Mouse (Mus musculus) hindbrain, embryonic 11.5 days (tissue): ENCODE results near the gene Prss29. TPM values are rescaled to one million over a fixed set of nuclear protein-coding genes. Genes with fewer than 3 reads are reported as not detected.

Experiments
- ATAC-seq: fragments of 200-750 bp; cut with Nextera tagmentation; 2 replicates; pipeline ENCODE4 v1.8.0; 2017; ENCODE audit warnings: mild to moderate bottlenecking, moderate TSS enrichment, moderate library complexity; ENCODE audit not compliant: low FRiP score
- DNase-seq: peaks from one replicate; pipeline ENCODE4 v3.0.0-alpha.2; 2015; ENCODE audit warnings: low spot score
- H3K27ac ChIP-seq: fragments of 300-500 bp; sonication (generic); 2 replicates; pipeline ENCODE4 v1.5.1; 2014; ENCODE audit warnings: mild to moderate bottlenecking, low read depth, low read length
- H3K27me3 ChIP-seq: fragments of 300-500 bp; sonication (generic); 2 replicates; pipeline ENCODE4 v1.6.1; 2014; ENCODE audit warnings: mild to moderate bottlenecking, low read length, moderate library complexity, mixed read lengths; ENCODE audit not compliant: control insufficient read depth, insufficient read depth
- H3K36me3 ChIP-seq: fragments of 300-500 bp; sonication (generic); 2 replicates; pipeline ENCODE4 v1.6.1; 2014; ENCODE audit warnings: mild to moderate bottlenecking, low read length, moderate library complexity, mixed read lengths; ENCODE audit not compliant: control insufficient read depth, insufficient read depth
- H3K4me1 ChIP-seq: fragments of 300-500 bp; sonication (generic); replicated peaks from 2 replicates; pipeline ENCODE4 v1.6.1; 2014; ENCODE audit warnings: low read length, mixed read lengths; ENCODE audit not compliant: control insufficient read depth, insufficient read depth
- H3K4me2 ChIP-seq: fragments of 300-500 bp; sonication (generic); replicated peaks from 2 replicates; pipeline ENCODE4 v1.6.1; 2014; ENCODE audit warnings: mild to moderate bottlenecking, low read depth, low read length
- H3K4me3 ChIP-seq: fragments of 300-500 bp; sonication (generic); 2 replicates; pipeline ENCODE4 v1.5.1; 2014; ENCODE audit warnings: low read depth, low read length
- H3K9ac ChIP-seq: fragments of 300-500 bp; sonication (generic); 2 replicates; pipeline ENCODE4 v1.6.1; 2014; ENCODE audit warnings: low read depth, low read length
- H3K9me3 ChIP-seq: fragments of 300-500 bp; sonication (generic); 2 replicates; pipeline ENCODE4 v1.6.1; 2016; ENCODE audit warnings: low read length; ENCODE audit not compliant: control insufficient read depth
- WGBS: fragments of 180-500 bp; shearing (Covaris S2); extraction: QIAGEN DNeasy Blood & Tissue Kit; methylation state at CpG from one replicate; pipeline ENCODE4 v1.1.7; 2014; 5-methylcytosine and 5-hydroxymethylcytosine counted together
- polyA plus RNA-seq: library from polyadenylated mRNA; unstranded; fragments of >200 nt; fragmentation: Nextera tagmentation; extraction: Ambion mirVana; gene quantifications from 2 replicates; pipeline ENCODE4 v1.2.1, GENCODE M21; 2014

Prss29 gene
- polyA plus RNA-seq, 1 experiment from 2014 or later = not detected

DNA sequence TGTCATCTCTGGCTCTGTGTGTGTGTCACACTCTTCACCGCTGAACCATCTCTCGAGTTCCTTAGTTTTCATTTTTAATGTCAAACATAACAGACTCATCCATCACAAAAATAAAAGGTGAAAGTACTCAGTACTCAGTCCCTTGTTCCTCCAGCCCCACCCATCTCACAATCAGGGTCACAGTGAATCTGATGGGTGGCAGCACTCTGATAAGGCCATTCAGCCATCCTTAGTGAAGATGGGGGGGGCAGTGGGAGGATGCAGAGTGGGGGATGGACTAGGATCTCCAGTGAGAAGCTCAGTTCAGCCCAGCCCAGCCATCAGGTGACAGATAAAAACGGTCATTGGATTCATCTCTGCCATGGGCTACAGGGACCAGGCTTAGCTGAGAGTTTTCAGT lies 50.5 kb downstream of the Prss29 start, which contains the start of gene Tpsg1:
Gene Tpsg1 (plus strand): TSS at position 301 of the 400 bp plus-strand sequence.
- H3K4me2 ChIP-seq = no peak within 1 kb of the TSS
- no peak within 1 kb of the TSS for H3K9ac ChIP-seq
- ATAC-seq (no peak), DNase-seq (no peak)
- no peak within 1 kb of the TSS for H3K27ac ChIP-seq
- 82% methylated on average over 3 of the region's 3 CpGs for WGBS
- H3K4me3 ChIP-seq = no peak within 1 kb of the TSS
- H3K27me3 ChIP-seq = no peaks in the 10 kb centered on the region
- no peaks in the 10 kb centered on the region for H3K36me3 ChIP-seq
- H3K9me3 ChIP-seq = no peaks in the 10 kb centered on the region
- H3K4me1 ChIP-seq = no peaks in the 10 kb centered on the region

Other genes with a start within 250 kb of the Prss29 start
- gene Tmem204, start 235.1 kb upstream of the Prss29 start, polyA plus RNA-seq = 9.3 and 10.7 TPM in 2 replicates
- gene Telo2, start 202.7 kb upstream of the Prss29 start, polyA plus RNA-seq = 23.5 and 28.8 TPM in 2 replicates
- not detected in 2 replicates for gene Ptx4, start 197.9 kb upstream of the Prss29 start, polyA plus RNA-seq
- 16.6 and 18.7 TPM in 2 replicates for gene Clcn7, start 185.3 kb upstream of the Prss29 start, polyA plus RNA-seq
- not detected in 2 replicates for gene Ccdc154, start 156.2 kb upstream of the Prss29 start, polyA plus RNA-seq
- not detected in 2 replicates for gene Gm38655, start 143.2 kb upstream of the Prss29 start, polyA plus RNA-seq
- 35.2 and 36.4 TPM in 2 replicates for gene BC003965, start 134.1 kb upstream of the Prss29 start, polyA plus RNA-seq
- 4.3 and 4.5 TPM in 2 replicates for gene Unkl, start 130.3 kb upstream of the Prss29 start, polyA plus RNA-seq
- gene Gnptg, start 78.5 kb upstream of the Prss29 start, polyA plus RNA-seq = 51.5 and 57.2 TPM in 2 replicates
- 60.3 and 64.9 TPM in 2 replicates for gene Tsr3, start 78.5 kb upstream of the Prss29 start, polyA plus RNA-seq
- 2.0 and 4.4 TPM in 2 replicates for gene Baiap3, start 62.3 kb upstream of the Prss29 start, polyA plus RNA-seq
- 781 and 835 TPM in 2 replicates for gene Ube2i, start 44.0 kb upstream of the Prss29 start, polyA plus RNA-seq
- gene Prss34, start 20.3 kb upstream of the Prss29 start, polyA plus RNA-seq = not detected in 2 replicates
- gene Prss28, start 10.0 kb upstream of the Prss29 start, polyA plus RNA-seq = not detected in 2 replicates
- not detected in 2 replicates for gene Tpsab1, start 26.9 kb downstream of the Prss29 start, polyA plus RNA-seq
- not detected in 2 replicates for gene Tpsb2, start 47.7 kb downstream of the Prss29 start, polyA plus RNA-seq
- gene Tpsg1, start 50.6 kb downstream of the Prss29 start, polyA plus RNA-seq = 0.69 TPM in 1 of 2 replicates, not detected in the other
- gene Cacna1h, start 115.1 kb downstream of the Prss29 start, polyA plus RNA-seq = 5.9 and 6.5 TPM in 2 replicates
- gene Tekt4, start 136.0 kb downstream of the Prss29 start, polyA plus RNA-seq = 1.3 and 1.8 TPM in 2 replicates
- gene Sstr5, start 178.6 kb downstream of the Prss29 start, polyA plus RNA-seq = 0.07 and 0.12 TPM in 2 replicates